Mouse (Mus musculus) kidney, adult 2 months (tissue): ENCODE results near the gene Pdzd9. TPM values are rescaled to one million over a fixed set of nuclear protein-coding genes. Genes with fewer than 3 reads are reported as not detected.

Source experiments
- DNase-seq: peaks from one replicate; pipeline ENCODE4 v3.0.0; 2021
- H3K27ac ChIP-seq: fragments of 200-500 bp; 2 replicates; pipeline ENCODE4 v1.5.1; 2012; ENCODE audit warnings: low read depth, low read length, control low read depth, inconsistent platforms; ENCODE audit not compliant: insufficient read depth
- H3K27me3 ChIP-seq: fragments of 200-500 bp; replicated peaks from 2 replicates; pipeline ENCODE4 v1.6.1; 2012; ENCODE audit warnings: mild to moderate bottlenecking, moderate library complexity, low read length, inconsistent platforms; ENCODE audit not compliant: control insufficient read depth, insufficient read depth
- H3K36me3 ChIP-seq: fragments of 200-500 bp; 2 replicates; pipeline ENCODE4 v1.6.1; 2012; ENCODE audit warnings: mild to moderate bottlenecking, moderate library complexity, low read length, inconsistent platforms; ENCODE audit not compliant: control insufficient read depth, insufficient read depth
- H3K4me1 ChIP-seq: fragments of 200-500 bp; 2 replicates; pipeline ENCODE4 v1.6.1; 2011; ENCODE audit warnings: low read length; ENCODE audit not compliant: control insufficient read depth, insufficient read depth
- H3K4me3 ChIP-seq: fragments of 200-500 bp; 2 replicates; pipeline ENCODE4 v1.5.1; 2011; ENCODE audit warnings: mild to moderate bottlenecking, low read depth, low read length, control low read depth; ENCODE audit not compliant: insufficient read depth
- CTCF ChIP-seq: fragments of 200-500 bp; conservative IDR thresholded peaks from 2 replicates; pipeline ENCODE4 v1.5.1; 2011; ENCODE audit warnings: low read depth, mild to moderate bottlenecking, control low read depth, low read length, moderate library complexity, mixed read lengths; ENCODE audit not compliant: insufficient read depth, insufficient read length
- POLR2A ChIP-seq: fragments of 200-500 bp; IDR thresholded peaks from one replicate; pipeline ENCODE4 v1.6.1; 2011; ENCODE audit warnings: low read depth, low read length, control low read depth
- WGBS: fragments of 180-500 bp; shearing (Covaris S2); methylation state at CpG from one replicate; pipeline ENCODE4 v1.1.7; 2018; 5-methylcytosine and 5-hydroxymethylcytosine counted together
- polyA plus RNA-seq: library from polyadenylated mRNA; depleted of rRNA; stranded (reverse); fragments of >200 nt; gene quantifications from 2 replicates; pipeline ENCODE4 v1.2.3, GENCODE M21; 2012; rRNA removed

The Pdzd9 gene
- polyA plus RNA-seq, 1 experiment = 0.09 TPM

DNA sequence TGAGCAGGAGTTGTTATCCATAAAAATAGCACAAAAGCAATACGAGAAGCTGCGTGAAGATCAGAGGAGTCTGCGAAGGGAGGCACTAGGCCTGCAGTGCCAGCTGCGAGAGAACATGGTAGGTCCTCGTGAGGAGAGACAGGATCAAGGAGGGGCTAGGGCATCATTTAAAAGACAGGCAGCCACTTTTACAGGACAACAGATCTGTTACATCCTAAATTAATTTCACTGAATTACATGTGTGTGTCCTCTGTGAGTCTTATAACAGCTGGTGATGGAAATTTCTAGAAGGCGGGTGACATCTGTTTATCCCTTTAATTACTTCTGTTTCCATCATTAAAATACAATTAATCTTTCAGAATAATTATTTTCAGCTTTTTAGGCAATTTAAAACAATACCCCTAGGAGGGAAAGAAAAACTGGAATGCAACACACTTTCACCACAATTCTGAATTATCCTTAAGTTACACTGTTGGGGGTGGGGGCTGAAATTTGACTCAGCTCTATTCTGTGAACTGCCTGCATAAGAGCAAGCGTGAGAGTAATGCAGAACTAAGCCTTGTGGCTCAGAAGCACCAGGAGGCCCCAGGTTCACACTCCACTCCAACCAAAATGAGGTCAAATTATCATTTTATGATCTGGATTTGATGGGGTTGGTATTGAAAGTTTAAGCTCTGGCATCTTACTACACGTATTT lies 49.9 kb downstream of the Pdzd9 start:
- Histone ChIP-seq H3K27ac (no peak overlapping the region), H3K4me3 (no peak overlapping the region), H3K4me1 (no peaks in the 10 kb centered on the region), H3K27me3 (no peaks in the 10 kb centered on the region), H3K36me3 (no peaks in the 10 kb centered on the region)
- DNase-seq = no peak
- TF ChIP-seq CTCF (no peak), POLR2A (no peak)
- WGBS = 69% methylated on average over 8 of the region's 8 CpGs

Other genes starting within 250 kb of the Pdzd9 start
- 228 and 275 TPM in 2 replicates for gene Uqcrc2, start 35.2 kb downstream of the Pdzd9 start, polyA plus RNA-seq
- gene Mosmo, start 7.3 kb upstream of the Pdzd9 start, polyA plus RNA-seq = 19.4 and 20.6 TPM in 2 replicates
- gene Vwa3a, start 69.0 kb upstream of the Pdzd9 start, polyA plus RNA-seq = 0.53 and 0.77 TPM in 2 replicates
- not detected in 2 replicates for gene Gm5737, start 142.0 kb upstream of the Pdzd9 start, polyA plus RNA-seq
- gene Eef2k, start 172.5 kb upstream of the Pdzd9 start, polyA plus RNA-seq = 5.5 and 6.4 TPM in 2 replicates
- gene Polr3e, start 247.4 kb upstream of the Pdzd9 start, polyA plus RNA-seq = 25.9 and 26.9 TPM in 2 replicates